Mouse (Mus musculus) megakaryocyte progenitor cell, adult 5-6 weeks (primary cell): ENCODE data around the gene St3gal5. TPM values are rescaled to one million over a fixed set of nuclear protein-coding genes. Genes with fewer than 3 reads are reported as not detected.

Experiments
- ATAC-seq: replicated peaks from 2 replicates; pipeline ENCODE4 v1.8.0; 2016; ENCODE audit warnings: mild to moderate bottlenecking, moderate TSS enrichment, inconsistent platforms; ENCODE audit not compliant: poor library complexity
- total RNA-seq, 2 experiments: library from RNA; stranded (forward) in 1 of 2; stranded (reverse) in 1 of 2; fragments of 157-497, 149-512 nt in 1 of 2; fragments of 200-1000 nt in 1 of 2; gene quantifications; 2 replicates each; pipeline versions ENCODE4 v1.2.3 to v1.2.4; 2015 to 2017

The St3gal5 gene
- total RNA-seq, 2 experiments from 2014 or later, result 10.1 to 14.6 TPM

- no peak for ATAC-seq
Observed at GRCm38 (mm10) chr6:72200595-72201256, 103.3 kb downstream of the St3gal5 start.

GRCm38 (mm10) chr6:72202732-72203131 lies 105.3 kb downstream of the St3gal5 start:
- no peak for ATAC-seq

- no peak for ATAC-seq
Observed at GRCm38 (mm10) chr6:72203279-72203678, 105.9 kb downstream of the St3gal5 start.

Other genes starting within 250 kb of the St3gal5 start
- gene Ptcd3, start 188.8 kb upstream of the St3gal5 start, total RNA-seq (2015), result 139 and 162 TPM in 2 replicates
- 139 and 203 TPM in 2 replicates for gene Ptcd3, start 188.8 kb upstream of the St3gal5 start, total RNA-seq (2017)
- gene Polr1a, start 188.5 kb upstream of the St3gal5 start, total RNA-seq (2015), result 35.4 and 39.2 TPM in 2 replicates
- gene Polr1a, start 188.5 kb upstream of the St3gal5 start, total RNA-seq (2017), result 75.9 and 99.9 TPM in 2 replicates
- not detected in 2 replicates for gene Atoh8, start 138.0 kb downstream of the St3gal5 start, total RNA-seq (2015)
- gene Atoh8, start 138.0 kb downstream of the St3gal5 start, total RNA-seq (2017), result not detected in 2 replicates
- not detected in 2 replicates for gene Sftpb, start 207.0 kb downstream of the St3gal5 start, total RNA-seq (2015)
- gene Sftpb, start 207.0 kb downstream of the St3gal5 start, total RNA-seq (2017), result not detected in 2 replicates
- 66.8 and 71.3 TPM in 2 replicates for gene Usp39, start 247.6 kb downstream of the St3gal5 start, total RNA-seq (2015)
- gene Usp39, start 247.6 kb downstream of the St3gal5 start, total RNA-seq (2017), result 113 and 115 TPM in 2 replicates
- gene 0610030E20Rik, start 249.7 kb downstream of the St3gal5 start, total RNA-seq (2015), result 30.3 and 31.9 TPM in 2 replicates
- gene 0610030E20Rik, start 249.7 kb downstream of the St3gal5 start, total RNA-seq (2017), result 23.0 and 24.7 TPM in 2 replicates